Mouse (Mus musculus): Measurements from ENCODE around the gene Rpf2. TPM values are rescaled to one million over a fixed set of nuclear protein-coding genes. Genes with fewer than 3 reads are reported as not detected.
A peak's percentile ranks its signal among the peaks of the same experiment; 100 is the strongest.

The Rpf2 gene
- polyA plus RNA-seq, 2 experiments = 16.8 to 39.2 TPM

DNA sequence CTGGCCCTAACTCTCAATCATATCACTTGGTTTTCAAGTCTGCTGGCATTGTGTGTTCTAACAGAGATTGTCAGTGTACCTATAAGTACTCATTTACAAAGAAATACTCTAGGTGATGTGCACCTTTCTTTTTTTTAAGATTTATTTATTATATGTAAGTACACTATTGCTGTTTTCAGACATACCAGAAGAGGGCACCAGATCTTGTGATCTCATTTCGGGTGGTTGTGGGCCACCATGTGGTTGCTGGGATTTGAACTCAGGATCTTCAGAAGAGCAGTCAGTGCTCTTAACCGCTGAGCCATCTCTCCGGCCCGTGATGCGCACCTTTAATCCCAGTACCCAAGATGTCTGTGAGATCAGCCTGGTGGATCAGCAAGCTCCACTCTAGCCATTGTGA lies 67.7 kb downstream of the Rpf2 start:
- TF ChIP-seq EP300 (IDR thresholded peaks at IDR 0.05; ENCODE audit: low read depth) (no peak), CTCF (IDR thresholded peaks at IDR 0.05; ENCODE audit: low read depth) (peak; percentile 58; the same call in 1 of the 2 replicates)
- no peaks in the 10 kb centered on the region for H3K9me3 ChIP-seq (ENCODE audit: control insufficient read depth, low read length)
- no peak overlapping the region for H3K4me2 ChIP-seq (ENCODE audit: low read depth)
- no peaks in the 10 kb centered on the region; a peak in 1 of 4 replicates for H3K4me1 ChIP-seq (replicated peaks; ENCODE audit: control insufficient read depth in 2 of 2, insufficient read depth in 2 of 2, low read length in 1 of 2)
- DNase-seq (ENCODE audit: low read depth in 3 of 3, low spot score in 3 of 3) (no peak), ATAC-seq (ENCODE audit: insufficient read depth) (no peak)
- H3K27ac ChIP-seq = no peak overlapping the region
- no peak overlapping the region for H3K4me3 ChIP-seq (ENCODE audit: insufficient read depth in 1 of 2, low read depth in 2 of 2, low read length in 2 of 2)
- H3K27me3 ChIP-seq (ENCODE audit: control insufficient read depth, insufficient read depth, low read length) = no peaks in the 10 kb centered on the region
- H3K9ac ChIP-seq (replicated peaks) = no peak overlapping the region
- 79% methylated on average over 5 of the region's 5 CpGs for WGBS (ENCODE audit: insufficient replicate concordance)
- no peaks in the 10 kb centered on the region for H3K36me3 ChIP-seq (replicated peaks; ENCODE audit: control insufficient read depth, insufficient read depth, low read depth)

DNA sequence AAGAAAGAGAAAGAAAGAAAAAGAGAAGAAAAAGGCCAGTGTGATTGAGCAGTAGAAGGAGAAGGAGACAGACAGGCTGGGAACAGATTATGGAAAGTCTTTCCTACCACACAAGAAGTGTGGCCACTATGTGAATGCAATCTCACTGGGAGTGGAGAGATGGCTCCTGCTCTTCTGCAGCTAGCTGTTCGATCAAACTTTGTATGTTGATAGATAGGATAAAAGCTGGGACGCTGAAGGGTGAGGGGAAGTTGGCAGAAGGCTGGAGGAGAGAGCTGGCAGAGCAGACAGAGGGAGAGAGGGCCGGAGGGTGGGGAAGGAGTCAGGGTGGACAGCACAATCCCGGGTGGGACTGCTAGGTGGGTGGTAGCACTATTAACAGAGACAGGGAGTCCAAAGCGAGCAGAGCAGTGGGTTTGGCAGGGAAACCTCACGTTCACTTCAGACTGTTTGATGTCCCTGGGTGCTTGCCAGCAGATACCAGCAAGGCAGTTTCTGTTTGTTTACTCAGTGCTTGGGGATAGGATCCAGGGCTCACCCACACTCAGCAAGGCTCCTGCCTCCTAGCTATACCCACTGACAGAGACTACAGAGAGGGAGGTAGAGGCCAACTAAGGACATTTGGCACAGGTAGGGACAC lies 69.4 kb downstream of the Rpf2 start:
- H3K9ac ChIP-seq (replicated peaks) = no peak overlapping the region
- TF ChIP-seq EP300 (IDR thresholded peaks at IDR 0.05; ENCODE audit: low read depth) = no peak
- no peak for TF ChIP-seq CTCF (IDR thresholded peaks at IDR 0.05; ENCODE audit: low read depth)
- DNase-seq (ENCODE audit: low read depth in 3 of 3, low spot score in 3 of 3) (no peak), ATAC-seq (ENCODE audit: insufficient read depth) (no peak)
- peaks cover 0 to under 1% of the 10 kb centered on the region in 2 experiments; a peak in 1 of 4 replicates for H3K4me1 ChIP-seq (replicated peaks; ENCODE audit: control insufficient read depth in 2 of 2, insufficient read depth in 2 of 2, low read length in 1 of 2)
- no peaks in the 10 kb centered on the region for H3K27me3 ChIP-seq (ENCODE audit: control insufficient read depth, insufficient read depth, low read length)
- no peak overlapping the region for H3K4me2 ChIP-seq (ENCODE audit: low read depth)
- no peaks in the 10 kb centered on the region for H3K36me3 ChIP-seq (replicated peaks; ENCODE audit: control insufficient read depth, insufficient read depth, low read depth)
- no peaks in the 10 kb centered on the region for H3K9me3 ChIP-seq (ENCODE audit: control insufficient read depth, low read length)
- no peak overlapping the region for H3K27ac ChIP-seq
- 42% methylated on average over 6 of the region's 6 CpGs for WGBS (ENCODE audit: insufficient replicate concordance)
- no peak overlapping the region for H3K4me3 ChIP-seq (ENCODE audit: insufficient read depth in 1 of 2, low read depth in 2 of 2, low read length in 2 of 2)

Other genes with a start within 250 kb of the Rpf2 start
- 0.22 and 0.41 TPM in 2 replicates for gene Mfsd4b1, start 221.8 kb downstream of the Rpf2 start, polyA plus RNA-seq (2012; rRNA removed)
- gene Mfsd4b1, start 221.8 kb downstream of the Rpf2 start, polyA plus RNA-seq (2014; fragmentation: Nextera tagmentation; extraction: Ambion mirVana) = 0.34 and 0.60 TPM in 2 replicates
- gene Slc16a10, start 104.8 kb downstream of the Rpf2 start, polyA plus RNA-seq (2012; rRNA removed) = 32.8 and 33.8 TPM in 2 replicates
- gene Slc16a10, start 104.8 kb downstream of the Rpf2 start, polyA plus RNA-seq (2014; fragmentation: Nextera tagmentation; extraction: Ambion mirVana) = 63.5 and 69.3 TPM in 2 replicates
- gene Gtf3c6, start 11.1 kb upstream of the Rpf2 start, polyA plus RNA-seq (2012; rRNA removed) = 7.7 and 15.1 TPM in 2 replicates
- gene Gtf3c6, start 11.1 kb upstream of the Rpf2 start, polyA plus RNA-seq (2014; fragmentation: Nextera tagmentation; extraction: Ambion mirVana) = 31.6 and 34.1 TPM in 2 replicates
- gene Amd1, start 55.1 kb upstream of the Rpf2 start, polyA plus RNA-seq (2012; rRNA removed) = 33.5 and 48.1 TPM in 2 replicates
- 56.4 and 64.2 TPM in 2 replicates for gene Amd1, start 55.1 kb upstream of the Rpf2 start, polyA plus RNA-seq (2014; fragmentation: Nextera tagmentation; extraction: Ambion mirVana)
- 2.2 and 3.1 TPM in 2 replicates for gene Cdk19, start 92.5 kb upstream of the Rpf2 start, polyA plus RNA-seq (2012; rRNA removed)
- gene Cdk19, start 92.5 kb upstream of the Rpf2 start, polyA plus RNA-seq (2014; fragmentation: Nextera tagmentation; extraction: Ambion mirVana) = 3.0 and 3.1 TPM in 2 replicates

Data from liver, embryonic 14.5 days (tissue).